ENCODE assay signal across 18 mouse cellular contexts in genomic region chr1:136896351-136896750, GRCm38 (mm10).
DNase-seq lines count a peak whose midpoint lies in the region; ATAC-seq lines count a peak whose summit lies in the region.
"Had no signal": no experiment of that assay in that cellular context is flagged by ENCODE, and none has a peak within 500 bp of the region (broad histone marks: within the 10 kb centered on the region; RNA-seq: fewer than 3 reads in every experiment).

No protein-coding gene starts in this region.

- H3K4me2 ChIP-seq in kidney, embryonic 14.5 days (replicated peaks; ENCODE audit: low read depth, low read length): no peak overlapping the region
- H3K4me2 ChIP-seq: heart, embryonic 11.5 days had no signal

- H3K4me1 ChIP-seq in kidney, embryonic 14.5 days (ENCODE audit: control insufficient read depth, insufficient read depth, low read length): peaks cover 13% of the 10 kb centered on the region; the same call in 1 of the 2 replicates
- H3K4me1 ChIP-seq: embryonic facial prominence, embryonic 10.5 days had no signal

- 0 out of 2 replicates have a peak, but pooled peaks cover 4% of the 10 kb centered on the region for H3K27me3 ChIP-seq in kidney, embryonic 14.5 days (ENCODE audit: control insufficient read depth, insufficient read depth, low read length)
- H3K27me3 ChIP-seq: liver, embryonic 13.5 days had no signal

- no peaks in the 10 kb centered on the region for H3K36me3 ChIP-seq in kidney, embryonic 14.5 days (ENCODE audit: control insufficient read depth, insufficient read depth, low read length)
- H3K36me3 ChIP-seq: embryonic facial prominence, embryonic 10.5 days; G1E; liver, embryonic 13.5 days had no signal

- H3K9me3 ChIP-seq in kidney, embryonic 14.5 days (ENCODE audit: control insufficient read depth, low read length): peaks cover 3% of the 10 kb centered on the region
- H3K9me3 ChIP-seq: embryonic facial prominence, embryonic 10.5 days; liver, embryonic 13.5 days had no signal

- H3K9ac ChIP-seq in kidney, embryonic 14.5 days (ENCODE audit: low read depth, low read length): no peak overlapping the region
- H3K9ac ChIP-seq: liver, embryonic 13.5 days had no signal

- no peak for ATAC-seq in kidney, embryonic 14.5 days (ENCODE audit: low FRiP score, low TSS enrichment)
- ATAC-seq in granulocyte monocyte progenitor cell, adult 5-6 weeks (replicated peaks; ENCODE audit: poor library complexity, severe bottlenecking): no peak

- 21% methylated on average over 6 of the region's 6 CpGs for WGBS in kidney, embryonic 14.5 days

- DNase-seq in kidney, adult 11 months: peak; percentile 34
- DNase-seq in urinary bladder, postnatal 14 days (ENCODE audit: low spot score): peak; percentile 4
- DNase-seq in urinary bladder, adult 18-20 months (ENCODE audit: low spot score in 2 of 2): no peak
- peak; percentile 11 for DNase-seq in kidney, postnatal 10 days
- no peak for DNase-seq in right cerebral cortex, postnatal 10 days (ENCODE audit: low spot score in 2 of 2)
- DNase-seq: adrenal gland, postnatal 36 days; cerebellum, adult 18-20 months; gastrocnemius, adult 2 months; heart, postnatal 10 days; left cerebral cortex, postnatal 4 days; liver, embryonic 13.5 days; lung, postnatal 36 days; retina, postnatal 1 day had no signal

- H3K4me3 ChIP-seq in kidney, embryonic 14.5 days (ENCODE audit: low read length): no peak overlapping the region
- H3K4me3 ChIP-seq: embryonic facial prominence, embryonic 10.5 days; gastrocnemius, adult 2 months; liver, embryonic 13.5 days had no signal

- H3K27ac ChIP-seq in kidney, embryonic 14.5 days (ENCODE audit: low read depth, low read length): no peak overlapping the region
- H3K27ac ChIP-seq: embryonic facial prominence, embryonic 10.5 days; gastrocnemius, adult 2 months; liver, embryonic 13.5 days had no signal

Comparison
In these comparisons a context has a peak if more than half of its experiments do, and no peak if none do; other contexts are left out.
1. DNase-seq: peak in kidney, adult 11 months (single experiment), urinary bladder, postnatal 14 days (single experiment) and kidney, postnatal 10 days (single experiment); none in urinary bladder, adult 18-20 months (0 of 2) and right cerebral cortex, postnatal 10 days (0 of 2).